Mouse (Mus musculus) forebrain, embryonic 14.5 days (tissue): Measurements from ENCODE around the gene Npas3. TPM values are rescaled to one million over a fixed set of nuclear protein-coding genes. Genes with fewer than 3 reads are reported as not detected.

Experiments
- ATAC-seq: fragments of 200-750 bp; cut with Nextera tagmentation; 2 replicates; pipeline ENCODE4 v1.8.0; 2017; ENCODE audit warnings: mild to moderate bottlenecking, moderate library complexity
- DNase-seq: peaks from one replicate; pipeline ENCODE4 v3.0.0-alpha.2; 2015; ENCODE audit warnings: low spot score
- H3K27ac ChIP-seq: fragments of 300-500 bp; sonication (generic); 2 replicates; pipeline ENCODE4 v1.5.1; 2014; ENCODE audit warnings: low read depth, mild to moderate bottlenecking, control low read depth, low read length, moderate library complexity
- H3K27me3 ChIP-seq: fragments of 300-500 bp; sonication (generic); replicated peaks from 2 replicates; pipeline ENCODE4 v1.6.1; 2014; ENCODE audit warnings: low read length, control low read depth, mixed read lengths; ENCODE audit not compliant: control insufficient read depth, insufficient read depth
- H3K36me3 ChIP-seq: fragments of 300-500 bp; sonication (generic); 2 replicates; pipeline ENCODE4 v1.6.1; 2014; ENCODE audit warnings: low read length, control low read depth; ENCODE audit not compliant: control insufficient read depth, insufficient read depth
- H3K4me1 ChIP-seq: fragments of 300-500 bp; sonication (generic); 2 replicates; pipeline ENCODE4 v1.6.1; 2014; ENCODE audit warnings: antibody characterized with exemption, low read length, control low read depth; ENCODE audit not compliant: control insufficient read depth, insufficient read depth
- H3K4me2 ChIP-seq: fragments of 300-500 bp; sonication (generic); 2 replicates; pipeline ENCODE4 v1.6.1; 2014; ENCODE audit warnings: mild to moderate bottlenecking, control low read depth, low read length
- H3K4me3 ChIP-seq: fragments of 300-500 bp; sonication (generic); 2 replicates; pipeline ENCODE4 v1.5.1; 2014; ENCODE audit warnings: low read depth, low read length, control low read depth
- H3K9ac ChIP-seq: fragments of 300-500 bp; sonication (generic); 2 replicates; pipeline ENCODE4 v1.6.1; 2014; ENCODE audit warnings: mild to moderate bottlenecking, low read length, control low read depth, moderate library complexity
- H3K9me3 ChIP-seq: fragments of 300-500 bp; sonication (generic); replicated peaks from 2 replicates; pipeline ENCODE4 v1.6.1; 2016; ENCODE audit warnings: low read length, control low read depth, mixed read lengths; ENCODE audit not compliant: control insufficient read depth
- WGBS: fragments of 180-500 bp; shearing (Covaris S2); extraction: QIAGEN DNeasy Blood & Tissue Kit; methylation state at CpG from one replicate; pipeline ENCODE4 v1.1.7; 2014; 5-methylcytosine and 5-hydroxymethylcytosine counted together
- polyA plus RNA-seq: library from polyadenylated mRNA; unstranded; fragments of >200 nt; fragmentation: Nextera tagmentation; extraction: Ambion mirVana; gene quantifications from 2 replicates; pipeline ENCODE4 v1.2.1, GENCODE M21; 2014

The Npas3 gene
- polyA plus RNA-seq, 1 experiment from 2014 or later: 12.9 TPM

DNA sequence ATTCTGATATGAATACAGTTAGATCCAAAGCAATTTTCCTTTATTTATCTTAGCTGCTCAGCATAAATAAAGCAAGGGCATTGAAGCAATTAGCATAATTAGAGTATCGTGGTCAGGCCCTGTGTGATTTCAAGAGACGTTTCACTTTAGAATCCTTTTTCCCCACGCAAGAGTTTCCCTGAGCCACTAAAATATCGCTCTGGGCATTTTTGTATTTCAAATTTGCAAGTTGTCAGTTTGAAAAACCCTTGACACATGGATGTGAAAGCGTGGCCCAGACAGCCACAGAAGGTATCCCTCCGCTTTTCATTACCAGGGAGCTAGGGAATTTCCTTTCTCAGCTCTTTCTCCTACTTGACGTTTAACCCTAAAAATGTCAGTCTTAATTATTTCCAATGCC lies 553.9 kb downstream of the Npas3 start:
- H3K27me3 ChIP-seq: no peaks in the 10 kb centered on the region
- H3K4me1 ChIP-seq: peaks cover 3% of the 10 kb centered on the region; the same call in 1 of the 2 replicates
- H3K36me3 ChIP-seq: no peaks in the 10 kb centered on the region
- DNase-seq (no peak), ATAC-seq (no peak)
- no peak overlapping the region for H3K9ac ChIP-seq
- H3K9me3 ChIP-seq: no peaks in the 10 kb centered on the region
- WGBS: 42% methylated on average over 7 of the region's 7 CpGs
- H3K27ac ChIP-seq: no peak overlapping the region
- no peak overlapping the region for H3K4me3 ChIP-seq
- no peak overlapping the region for H3K4me2 ChIP-seq

- Histone ChIP-seq H3K36me3 (no peaks in the 10 kb centered on the region), H3K9me3 (no peaks in the 10 kb centered on the region), H3K4me1 (no peaks in the 10 kb centered on the region), H3K9ac (no peak overlapping the region), H3K27me3 (no peaks in the 10 kb centered on the region), H3K27ac (no peak overlapping the region), H3K4me2 (no peak overlapping the region), H3K4me3 (no peak overlapping the region)
- no peak for DNase-seq
- WGBS: 85% methylated on average over 2 of the region's 2 CpGs
- no peak for ATAC-seq
Observed at GRCm38 (mm10) chr12:53810081-53810480, 561.6 kb downstream of the Npas3 start.

DNA sequence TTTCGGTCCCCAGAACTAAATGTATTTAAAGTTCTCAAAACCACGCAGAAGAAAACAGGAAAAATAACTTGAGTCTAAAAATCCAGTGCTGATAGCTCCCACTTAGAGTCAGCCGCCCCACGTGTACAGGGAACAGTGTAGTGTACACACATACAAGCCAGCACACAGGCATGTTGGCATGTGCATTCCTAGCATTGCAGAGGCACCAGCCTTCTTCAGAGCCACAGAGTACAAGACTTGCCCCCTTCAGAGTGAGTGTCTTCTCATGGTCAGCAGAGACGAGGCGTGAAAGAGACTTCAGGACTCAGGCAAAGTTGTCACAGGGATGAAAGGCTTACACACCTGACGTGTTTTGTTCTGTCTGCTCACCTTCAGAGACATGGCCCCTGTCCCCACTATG lies 565.8 kb downstream of the Npas3 start:
- no peak for ATAC-seq
- Histone ChIP-seq H3K36me3 (no peaks in the 10 kb centered on the region), H3K27me3 (no peaks in the 10 kb centered on the region), H3K4me1 (no peaks in the 10 kb centered on the region), H3K4me2 (no peak overlapping the region), H3K9me3 (no peaks in the 10 kb centered on the region), H3K4me3 (no peak overlapping the region), H3K27ac (no peak overlapping the region), H3K9ac (no peak overlapping the region)
- no peak for DNase-seq
- 88% methylated on average over 7 of the region's 7 CpGs for WGBS

DNA sequence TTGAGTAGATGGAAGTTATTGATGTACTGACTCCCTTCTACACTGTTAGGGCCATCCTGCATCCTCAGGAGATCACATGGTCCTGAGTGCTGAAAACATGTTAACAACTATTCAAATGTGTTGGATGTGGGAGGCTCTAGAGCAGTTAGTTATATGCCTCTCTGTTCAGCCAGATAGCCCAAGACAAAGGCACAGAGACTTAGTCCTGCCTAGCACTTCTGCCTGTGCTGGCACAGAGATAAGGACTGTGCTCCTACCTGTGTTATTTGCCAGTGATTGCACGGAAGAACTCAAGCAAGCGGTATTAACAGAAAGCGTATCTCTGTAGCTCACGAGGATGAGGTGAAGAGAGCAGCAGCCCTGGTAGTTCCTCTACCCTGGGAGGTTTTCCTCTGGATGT lies 571.5 kb downstream of the Npas3 start:
- Histone ChIP-seq H3K9me3 (no peaks in the 10 kb centered on the region), H3K4me1 (no peaks in the 10 kb centered on the region), H3K27ac (no peak overlapping the region), H3K4me2 (no peak overlapping the region), H3K4me3 (no peak overlapping the region), H3K27me3 (no peaks in the 10 kb centered on the region), H3K36me3 (no peaks in the 10 kb centered on the region), H3K9ac (no peak overlapping the region)
- WGBS: 94% methylated on average over 4 of the region's 4 CpGs
- ATAC-seq: no peak
- no peak for DNase-seq

GRCm38 (mm10) chr12:53822881-53823280 lies 574.4 kb downstream of the Npas3 start:
- Histone ChIP-seq H3K9me3 (no peaks in the 10 kb centered on the region), H3K4me2 (no peak overlapping the region), H3K27me3 (no peaks in the 10 kb centered on the region), H3K4me3 (no peak overlapping the region), H3K27ac (no peak overlapping the region), H3K36me3 (no peaks in the 10 kb centered on the region), H3K9ac (no peak overlapping the region), H3K4me1 (peaks cover 14% of the 10 kb centered on the region)
- DNase-seq (no peak), ATAC-seq (no peak)
- 21% methylated on average over 4 of the region's 4 CpGs for WGBS

- no peaks in the 10 kb centered on the region for H3K27me3 ChIP-seq
- no peak overlapping the region for H3K4me3 ChIP-seq
- H3K27ac ChIP-seq: no peak overlapping the region
- H3K4me2 ChIP-seq: no peak overlapping the region
- H3K9me3 ChIP-seq: no peaks in the 10 kb centered on the region
- no peak overlapping the region for H3K9ac ChIP-seq
- DNase-seq (no peak), ATAC-seq (no peak)
- H3K36me3 ChIP-seq: no peaks in the 10 kb centered on the region
- H3K4me1 ChIP-seq: peaks cover 14% of the 10 kb centered on the region
Observed at GRCm38 (mm10) chr12:53825251-53825650, 576.8 kb downstream of the Npas3 start.

- peak overlapping the region; percentile 68; the same call in 1 of the 2 replicates for H3K27ac ChIP-seq
- H3K4me1 ChIP-seq: peaks cover 14% of the 10 kb centered on the region
- 57% methylated on average over 12 of the region's 12 CpGs for WGBS
- no peaks in the 10 kb centered on the region for H3K27me3 ChIP-seq
- H3K4me2 ChIP-seq: no peak overlapping the region
- no peak overlapping the region for H3K4me3 ChIP-seq
- H3K9me3 ChIP-seq: no peaks in the 10 kb centered on the region
- no peak overlapping the region for H3K9ac ChIP-seq
- ATAC-seq (peak; percentile 91), DNase-seq (peak; percentile 78)
- no peaks in the 10 kb centered on the region for H3K36me3 ChIP-seq
Observed at GRCm38 (mm10) chr12:53825898-53826605, 577.6 kb downstream of the Npas3 start.

DNA sequence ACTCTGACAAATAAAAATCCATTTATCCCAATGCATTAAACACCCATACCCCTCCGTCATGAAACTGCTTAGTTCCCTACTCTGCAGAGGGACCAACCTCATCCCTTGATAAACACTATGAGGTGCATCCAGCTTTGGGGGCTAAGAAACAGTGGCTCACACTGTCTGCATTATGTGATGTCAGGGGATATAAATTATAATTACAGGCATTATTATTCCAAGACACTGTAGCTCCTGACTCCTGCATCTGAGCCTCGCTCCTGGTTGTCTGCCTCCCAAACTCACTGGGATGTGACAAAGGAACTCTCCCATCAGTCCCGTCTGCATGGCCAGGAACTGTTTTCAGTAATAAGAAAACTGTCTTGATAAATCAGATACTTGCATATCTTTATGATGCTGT lies 578.3 kb downstream of the Npas3 start:
- H3K9ac ChIP-seq: no peak overlapping the region
- no peak overlapping the region for H3K4me2 ChIP-seq
- H3K27ac ChIP-seq: peak overlapping the region; percentile 4; the same call in 1 of the 2 replicates
- no peaks in the 10 kb centered on the region for H3K36me3 ChIP-seq
- H3K27me3 ChIP-seq: no peaks in the 10 kb centered on the region
- H3K4me3 ChIP-seq: no peak overlapping the region
- DNase-seq (no peak), ATAC-seq (peak; percentile 50; the same call in 1 of the 2 replicates)
- H3K9me3 ChIP-seq: no peaks in the 10 kb centered on the region
- peaks cover 16% of the 10 kb centered on the region for H3K4me1 ChIP-seq
- 54% methylated on average over 3 of the region's 3 CpGs for WGBS

DNA sequence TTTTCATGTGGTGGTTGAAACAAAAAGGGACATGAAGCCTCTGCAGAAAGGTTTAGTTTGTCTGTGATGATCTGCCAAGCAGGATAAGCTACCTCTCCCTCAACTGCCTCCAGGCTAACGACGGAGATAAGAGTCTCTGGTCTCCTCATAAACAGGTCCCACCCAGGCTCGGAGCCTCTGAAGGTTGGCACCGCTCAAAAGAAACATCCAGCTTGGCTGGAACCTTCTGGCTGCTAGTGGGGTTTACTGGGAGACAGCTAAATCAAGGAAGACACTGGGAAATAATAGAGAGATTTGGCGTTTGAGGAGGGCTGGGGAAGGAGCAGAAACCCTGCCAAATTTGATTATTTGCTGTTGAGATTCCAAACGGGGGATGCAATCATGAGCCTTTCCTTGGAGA lies 584.1 kb downstream of the Npas3 start:
- DNase-seq (peak; percentile 71), ATAC-seq (peak; percentile 19; the same call in 1 of the 2 replicates)
- Histone ChIP-seq H3K4me3 (no peak overlapping the region), H3K9me3 (no peaks in the 10 kb centered on the region), H3K4me2 (no peak overlapping the region), H3K36me3 (no peaks in the 10 kb centered on the region), H3K9ac (no peak overlapping the region), H3K27ac (peak overlapping the region; percentile 58), H3K4me1 (peaks cover 31% of the 10 kb centered on the region), H3K27me3 (no peaks in the 10 kb centered on the region)
- 47% methylated on average over 6 of the region's 6 CpGs for WGBS
